Mouse (Mus musculus): ENCODE data around the gene Sf3b4.
"Not testable (repeated sequence)": the region's sequence is repeated elsewhere in the genome, so short reads cannot be mapped to it uniquely, and the experiment has no call there.

Sf3b4 gene

DNA sequence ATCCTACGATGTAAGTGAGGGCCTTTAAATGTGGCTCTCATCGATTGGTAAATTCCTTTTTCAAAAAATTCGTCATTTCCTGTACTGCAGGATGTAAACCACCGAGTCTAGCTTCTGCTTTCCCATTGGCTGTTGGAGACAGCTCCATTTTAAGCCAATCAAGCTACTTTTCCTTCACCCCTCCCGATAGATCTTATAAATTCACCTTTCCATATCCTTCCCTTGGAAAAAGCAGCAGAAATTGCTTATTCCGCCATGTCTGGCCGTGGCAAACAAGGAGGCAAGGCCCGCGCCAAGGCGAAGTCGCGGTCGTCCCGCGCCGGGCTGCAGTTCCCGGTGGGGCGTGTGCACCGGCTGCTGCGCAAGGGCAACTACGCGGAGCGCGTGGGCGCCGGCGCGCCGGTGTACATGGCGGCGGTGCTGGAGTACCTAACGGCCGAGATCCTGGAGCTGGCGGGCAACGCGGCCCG lies 47.6 kb downstream of the Sf3b4 start, which contains the start of the genes Bola1 and Hist2h2ab:
TSS of gene Bola1 (minus strand) at position 49 of the 470 bp plus-strand sequence.
TSS of gene Hist2h2ab (plus strand) at position 205 of the 470 bp plus-strand sequence.
- peak; percentile 65 to 67 for DNase-seq (ENCODE audit: low spot score in 2 of 2)

GRCm38 (mm10) chr3:96220131-96220764 lies 48.1 kb downstream of the Sf3b4 start:
- not testable (repeated sequence) for DNase-seq (ENCODE audit: low spot score in 2 of 2)

- peak; percentile 78 to 87 for DNase-seq (ENCODE audit: low spot score in 2 of 2)
These were observed 48.9 kb downstream of the Sf3b4 start, which contains the start of the genes Hist2h2ac and Hist2h2be for GRCm38 (mm10) chr3:96220765-96221639. Gene Hist2h2ac (minus strand): TSS chr3:96220880. Gene Hist2h2be (plus strand): TSS chr3:96221119.

DNA sequence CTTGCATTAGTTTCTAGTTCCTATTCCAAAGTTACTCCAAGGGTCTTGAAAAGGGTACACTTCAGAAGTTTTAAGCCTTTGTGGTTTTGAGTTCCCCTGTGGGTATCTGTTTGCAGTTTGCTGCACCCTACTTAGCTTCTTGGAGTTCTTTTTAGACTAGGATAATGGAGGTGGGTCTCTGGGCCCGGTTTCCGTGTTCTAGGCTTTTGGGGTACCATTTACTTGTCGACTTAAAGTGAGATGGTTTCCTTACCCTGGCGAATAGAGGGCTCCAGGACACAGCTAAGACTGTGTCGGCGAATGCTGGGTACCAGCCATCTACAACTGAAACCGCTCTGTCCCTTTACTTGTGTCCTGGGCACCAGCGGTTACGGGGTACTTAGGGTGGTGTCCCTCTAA lies 49.5 kb downstream of the Sf3b4 start:
- no peak for DNase-seq (ENCODE audit: low spot score in 2 of 2)

DNA sequence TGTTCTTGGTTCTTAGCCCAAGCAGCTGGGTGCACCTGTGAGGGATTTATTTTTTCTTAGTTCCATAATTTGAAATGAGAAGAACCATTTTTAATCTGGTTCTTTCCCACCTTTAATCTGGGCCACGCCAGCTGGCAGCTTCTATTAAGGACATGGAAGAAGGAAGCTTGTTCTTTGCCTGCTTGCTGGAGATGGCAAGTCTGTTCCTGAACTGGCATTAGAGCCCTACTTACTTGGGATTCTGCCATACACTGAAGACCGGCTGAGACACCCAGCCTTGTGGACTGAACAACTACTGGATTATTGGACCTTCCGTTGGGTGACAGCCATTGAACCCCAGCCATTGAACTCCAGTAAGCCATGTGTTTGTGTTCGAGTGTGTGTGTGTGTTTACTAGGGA lies 50.6 kb downstream of the Sf3b4 start:
- no peak for DNase-seq (ENCODE audit: low spot score in 2 of 2)

- no peak for DNase-seq (ENCODE audit: low spot score in 2 of 2)
These were observed 53.3 kb downstream of the Sf3b4 start for GRCm38 (mm10) chr3:96225421-96225820.

Data from urinary bladder, postnatal 36 days (tissue).